Mouse (Mus musculus) urinary bladder, postnatal 4 days (tissue): Measurements from ENCODE around the gene Wnt8b.

Experiments
- DNase-seq, 2 experiments: peaks; one replicate each; pipeline ENCODE4 v3.0.0; 2021 to 2022; ENCODE audit warnings: low spot score in 2 of 2

Gene Wnt8b

DNA sequence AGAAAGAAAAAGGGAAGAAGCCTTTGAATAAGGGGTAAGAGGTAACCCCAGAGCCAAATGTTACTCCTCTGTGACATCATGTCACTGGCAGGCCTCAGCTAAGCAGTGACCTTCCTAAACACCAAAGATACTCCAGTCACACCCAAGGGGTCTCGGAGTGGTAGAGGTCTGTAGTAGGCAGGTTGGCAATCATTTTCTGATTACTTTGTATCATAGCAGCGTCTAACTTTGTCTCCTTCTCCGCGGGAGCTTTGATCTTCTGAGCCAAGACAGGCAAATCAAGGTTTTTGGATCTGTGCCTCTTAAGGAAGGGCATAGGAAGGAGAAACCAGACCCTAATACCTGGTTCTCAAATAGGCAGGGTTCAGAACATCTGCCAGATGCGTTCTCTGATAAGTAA, 19.3 kb downstream of the Wnt8b start:
- no peak for DNase-seq

DNA sequence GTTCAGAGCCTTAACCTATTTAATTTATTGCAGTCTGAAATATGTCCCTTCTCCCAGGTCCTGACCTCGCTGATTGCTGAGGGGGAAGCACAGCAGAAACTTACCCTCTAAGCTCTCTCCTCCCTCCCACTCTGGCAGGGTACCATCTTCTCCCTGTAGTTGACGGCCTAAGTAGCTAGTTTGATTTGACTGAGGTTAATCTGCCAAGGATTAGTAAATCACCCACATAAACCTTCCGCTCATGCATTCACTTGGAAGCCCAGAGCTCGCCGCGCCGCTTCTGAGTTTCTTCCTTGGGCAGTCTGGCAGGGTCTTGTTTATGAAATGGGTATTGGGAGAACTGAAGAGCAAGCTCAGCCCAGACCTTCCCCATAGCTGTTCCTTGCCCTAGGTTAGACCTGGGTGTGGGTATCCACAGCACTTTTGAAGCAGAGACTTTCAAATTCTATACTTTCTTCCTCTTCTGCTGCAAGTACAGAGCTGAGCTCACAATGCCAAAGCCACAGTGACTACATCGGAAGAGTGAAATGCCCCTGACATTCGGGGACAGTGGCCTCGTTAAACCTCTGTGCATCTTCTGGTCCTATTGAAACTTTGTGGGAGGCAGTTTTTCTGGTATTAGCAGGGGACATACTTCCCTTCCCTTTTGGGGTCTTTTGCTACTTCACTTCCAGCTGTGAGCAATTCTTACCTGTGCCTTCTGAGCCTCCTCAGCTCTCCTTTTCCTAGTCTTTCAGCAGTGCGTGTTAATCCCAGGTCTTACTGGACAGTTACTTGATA, 20.0 kb downstream of the Wnt8b start:
- no peak for DNase-seq

DNA sequence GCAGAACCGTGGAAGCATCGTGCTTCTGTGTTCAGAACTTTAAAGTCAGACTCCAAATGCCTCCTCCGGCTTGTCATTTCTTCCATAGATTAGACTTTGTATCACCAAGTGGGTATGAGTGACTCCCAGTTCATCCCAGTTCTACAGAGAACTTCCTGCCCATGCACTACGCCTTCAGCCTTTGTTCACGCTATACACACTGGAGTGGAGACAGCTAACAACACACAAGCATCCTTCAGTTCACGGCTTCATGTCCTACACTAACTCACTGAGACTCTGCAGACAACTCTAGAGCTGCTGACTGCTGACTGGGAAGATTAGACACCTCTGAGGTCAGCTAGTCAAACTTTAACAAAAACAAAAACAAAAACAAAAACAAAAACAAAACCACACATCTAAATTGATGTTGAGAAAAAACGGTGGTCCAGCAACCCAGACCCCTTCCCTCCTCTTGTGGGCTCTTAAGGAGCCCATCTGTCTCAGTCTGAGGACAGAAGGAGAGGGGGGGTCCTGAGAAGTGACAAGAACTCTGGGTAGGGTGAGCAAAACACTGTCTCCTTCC, 20.7 kb downstream of the Wnt8b start:
- no peak for DNase-seq

DNA sequence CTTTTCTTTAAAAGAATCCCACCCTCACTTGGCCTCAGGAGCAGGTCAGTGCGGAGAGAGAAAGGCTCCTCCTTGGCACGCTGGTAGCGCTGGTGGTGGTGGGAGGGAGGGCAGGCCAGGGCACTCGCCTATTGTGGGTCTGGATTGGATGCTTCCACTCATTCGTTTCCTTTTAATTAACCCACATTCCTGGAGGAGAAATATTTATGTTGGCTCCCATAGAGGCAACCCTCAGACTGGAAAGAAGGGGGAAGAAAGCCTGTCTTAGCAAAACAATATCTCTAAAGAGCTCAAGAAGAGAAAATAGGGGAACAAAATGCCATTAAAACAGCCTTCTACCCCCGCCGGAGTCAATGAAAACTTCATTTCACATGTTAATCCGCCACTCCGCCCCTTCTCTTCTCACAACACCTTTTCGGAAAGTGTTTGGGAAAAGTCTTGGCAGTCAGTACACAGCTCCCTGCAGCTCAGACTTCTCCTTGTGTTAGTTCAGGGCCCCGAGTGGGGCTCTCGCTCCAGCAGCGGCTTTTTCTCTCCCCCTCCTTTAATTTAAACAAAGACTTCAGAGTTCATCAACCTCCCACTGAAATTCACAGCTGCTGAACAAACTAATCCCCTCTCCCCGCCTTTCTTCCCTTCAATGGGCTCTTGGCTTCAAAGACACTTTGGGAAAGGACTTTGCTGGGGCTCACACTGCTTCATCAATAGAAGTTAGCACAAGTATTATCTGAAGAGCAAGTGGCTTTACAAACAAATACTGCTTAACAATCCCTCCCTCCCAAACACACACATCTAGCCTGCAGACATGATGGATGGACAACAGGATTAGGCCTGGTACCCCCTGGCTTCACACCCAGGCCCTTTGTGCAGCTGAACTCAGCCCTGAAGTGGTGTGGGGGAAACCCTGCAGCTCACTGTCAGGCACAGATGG, 21.5 kb downstream of the Wnt8b start:
- DNase-seq = no peak

DNA sequence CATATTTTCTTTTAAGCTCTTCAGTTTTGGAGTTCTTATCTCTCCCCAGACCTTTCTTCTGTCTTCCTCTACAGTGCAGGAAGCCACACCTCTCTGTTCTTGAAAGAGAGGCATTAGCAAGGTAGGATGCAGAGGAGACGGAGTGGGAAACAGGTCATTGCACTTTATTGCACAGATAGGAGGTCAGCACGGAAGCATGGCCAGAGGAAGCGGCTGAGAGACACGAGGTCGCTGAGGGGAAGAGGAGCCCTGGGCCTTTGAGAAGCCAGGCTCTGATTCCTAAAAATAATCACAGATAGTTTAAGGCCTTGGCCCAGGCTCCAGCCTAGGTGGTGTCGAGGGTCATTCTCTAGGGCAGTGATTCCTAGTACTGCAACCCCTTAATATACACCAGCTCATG, 22.5 kb downstream of the Wnt8b start:
- DNase-seq = no peak

DNA sequence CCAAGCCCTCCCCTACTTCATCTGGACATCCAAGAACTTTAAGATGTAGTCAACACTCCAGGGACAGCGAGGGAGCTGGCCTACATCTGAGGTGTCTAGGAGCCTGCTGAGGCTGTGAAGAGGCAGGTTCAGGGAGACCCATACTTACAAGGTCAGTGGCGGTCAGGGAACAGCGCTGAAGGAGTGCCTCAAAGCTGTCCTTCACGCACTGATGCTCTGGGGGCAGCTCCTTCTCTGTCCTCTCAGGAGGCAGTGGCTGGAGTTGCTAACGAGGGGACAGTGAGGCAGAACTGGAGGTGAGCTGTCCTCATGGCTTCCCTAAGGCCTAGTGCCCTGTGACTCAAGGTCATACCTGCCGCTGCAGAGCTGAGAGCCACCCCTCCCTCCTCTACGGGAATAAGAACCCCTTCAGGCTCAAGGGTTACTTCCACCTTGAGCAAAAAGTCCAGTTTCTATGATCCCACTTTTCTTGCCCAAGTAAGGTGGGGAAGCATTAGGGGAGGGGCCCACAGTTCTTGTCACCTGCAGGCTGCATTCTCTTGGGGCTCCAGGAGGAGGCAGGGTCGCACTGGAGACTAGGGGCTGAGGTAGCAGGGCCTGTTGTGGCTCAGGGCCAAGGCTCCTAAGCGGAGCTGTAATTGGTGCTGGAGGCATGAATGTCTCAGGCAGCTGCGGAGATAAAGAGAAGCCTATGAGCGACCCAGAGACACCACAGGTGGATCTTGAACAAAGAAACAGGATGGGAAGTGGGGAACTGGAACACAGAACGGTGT, 24.9 kb downstream of the Wnt8b start:
- no peak for DNase-seq

DNA sequence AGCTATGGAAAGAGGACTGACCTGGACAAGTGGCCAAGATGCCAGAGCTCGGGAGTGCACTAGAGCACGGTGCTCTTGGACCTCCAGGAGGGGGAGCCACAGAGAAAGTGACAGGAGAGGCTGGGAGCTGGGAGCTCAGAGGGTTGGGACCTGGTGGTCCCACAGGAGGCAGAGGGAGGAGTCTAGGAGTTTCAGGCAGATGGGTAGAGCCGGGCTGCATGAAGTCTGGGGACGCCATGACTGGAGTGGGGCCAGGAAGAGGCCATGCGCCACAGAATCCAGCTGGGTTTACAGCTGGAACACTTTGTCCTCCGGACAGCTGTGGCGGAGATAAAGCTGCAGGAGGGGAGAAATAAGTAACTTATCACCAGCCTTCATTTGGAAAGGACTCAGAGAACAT, 25.9 kb downstream of the Wnt8b start:
- DNase-seq = peak in 1 of 2 experiments; percentile 64

DNA sequence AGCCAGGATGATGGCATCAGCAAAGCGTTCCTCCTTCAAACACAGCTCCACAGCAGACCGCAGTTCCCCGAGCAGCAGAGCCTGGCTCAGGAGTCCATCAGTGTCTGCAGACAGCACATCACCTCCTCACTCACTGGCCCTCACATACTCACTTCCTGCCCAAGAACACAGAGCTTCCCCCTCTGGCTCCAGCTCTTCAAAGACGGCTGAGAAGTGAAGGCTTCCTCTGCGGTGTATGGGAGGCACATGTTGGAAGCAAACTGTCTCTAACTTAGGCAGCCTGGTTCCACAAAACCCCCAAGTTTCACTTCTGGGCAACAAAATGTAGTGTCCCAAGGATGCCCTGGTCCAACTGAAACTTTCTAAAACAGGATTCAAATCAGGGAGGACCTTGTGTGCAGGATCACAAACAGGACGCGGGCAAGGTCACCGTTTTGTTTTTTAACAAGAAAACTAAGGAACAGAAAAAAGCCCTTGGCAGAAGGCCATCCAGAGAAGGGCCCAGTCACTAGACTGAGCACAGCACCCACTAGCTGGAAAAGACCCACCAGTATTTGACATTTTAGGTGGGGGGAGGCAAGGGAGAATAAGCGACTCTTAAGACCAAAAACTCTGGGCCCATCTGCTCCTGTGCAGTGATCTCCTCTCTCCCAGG, 32.4 kb downstream of the Wnt8b start:
- DNase-seq = no peak

DNA sequence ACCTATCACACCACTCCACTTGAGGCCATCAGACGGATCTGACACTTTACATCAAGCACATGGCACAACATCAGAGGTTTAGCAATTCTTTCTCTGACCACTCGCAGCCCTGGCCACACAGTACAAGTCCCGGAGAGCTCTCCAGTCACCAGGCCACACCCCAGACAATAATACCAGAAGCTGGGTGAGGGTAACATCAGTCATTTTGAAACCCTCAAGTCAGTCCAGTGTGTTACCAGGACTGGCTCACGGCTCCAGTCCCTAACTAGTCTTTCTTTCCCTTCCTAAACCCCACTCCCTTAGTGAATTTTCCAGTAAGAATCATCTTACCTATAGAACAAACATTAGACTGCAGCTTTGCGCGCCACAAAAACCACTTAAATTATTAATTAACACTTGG, 36.7 kb downstream of the Wnt8b start:
- no peak for DNase-seq

DNA sequence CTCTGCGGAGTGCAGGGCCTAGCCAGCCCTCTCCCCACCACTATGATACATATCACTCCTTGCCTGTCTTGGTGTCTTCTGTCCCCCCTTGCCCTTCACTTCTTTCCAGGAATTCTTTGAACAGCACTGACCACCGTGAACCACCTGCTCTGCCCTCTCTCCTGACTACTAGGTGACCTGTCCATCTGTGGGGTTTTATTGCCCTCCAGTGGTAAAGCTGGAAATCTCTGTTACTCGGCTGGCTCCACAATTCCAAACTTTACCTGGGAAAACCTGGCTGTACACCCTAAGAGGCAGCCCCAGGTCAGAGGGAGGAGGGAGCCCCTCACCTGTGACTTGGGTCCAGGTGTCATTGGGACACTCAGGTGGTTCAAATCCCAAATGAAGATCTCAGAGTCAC, 42.1 kb downstream of the Wnt8b start:
- DNase-seq = no peak

DNA sequence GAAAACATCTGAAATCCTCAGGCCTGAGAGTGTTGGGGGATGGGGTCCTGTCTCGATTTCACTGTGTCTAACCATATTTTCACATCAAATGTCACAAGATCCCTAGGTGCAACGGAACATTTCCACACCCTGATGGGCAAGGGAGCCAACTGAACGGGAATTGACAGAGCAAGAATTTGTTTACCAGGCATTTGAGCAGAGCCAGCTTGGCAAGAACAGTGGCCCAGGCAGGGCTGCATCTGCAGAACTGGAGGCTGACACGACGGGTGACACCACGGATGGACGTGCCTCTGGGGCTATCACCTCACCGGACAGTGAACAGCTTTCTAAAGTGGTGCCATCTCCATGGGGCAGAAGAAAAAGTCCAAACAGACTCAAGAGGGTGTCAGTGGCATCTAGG, 44.1 kb downstream of the Wnt8b start:
- DNase-seq = no peak

DNA sequence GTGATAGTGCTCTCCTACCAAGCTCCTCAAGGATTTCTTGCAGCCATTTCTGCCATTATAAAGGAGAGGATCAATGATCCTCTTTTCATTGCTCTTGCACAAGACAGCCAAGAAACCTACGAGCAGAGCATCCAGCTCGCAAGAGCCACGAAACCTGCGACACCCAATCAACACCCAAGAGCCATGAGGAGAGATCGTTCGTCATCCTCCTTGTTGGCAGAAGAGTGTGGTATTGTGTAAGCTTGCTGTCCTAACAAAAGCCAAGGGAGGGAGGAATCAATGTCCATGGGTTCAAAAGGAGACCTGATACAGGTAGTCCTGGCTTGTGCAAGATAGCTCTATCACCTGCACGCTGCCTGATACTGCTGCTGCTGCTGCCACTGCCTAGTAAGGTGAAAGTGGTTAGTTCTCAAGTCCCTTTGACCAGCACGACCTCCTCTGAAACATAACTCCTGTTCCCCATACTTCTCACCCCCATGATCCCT, 49.5 kb downstream of the Wnt8b start:
- no peak for DNase-seq

DNA sequence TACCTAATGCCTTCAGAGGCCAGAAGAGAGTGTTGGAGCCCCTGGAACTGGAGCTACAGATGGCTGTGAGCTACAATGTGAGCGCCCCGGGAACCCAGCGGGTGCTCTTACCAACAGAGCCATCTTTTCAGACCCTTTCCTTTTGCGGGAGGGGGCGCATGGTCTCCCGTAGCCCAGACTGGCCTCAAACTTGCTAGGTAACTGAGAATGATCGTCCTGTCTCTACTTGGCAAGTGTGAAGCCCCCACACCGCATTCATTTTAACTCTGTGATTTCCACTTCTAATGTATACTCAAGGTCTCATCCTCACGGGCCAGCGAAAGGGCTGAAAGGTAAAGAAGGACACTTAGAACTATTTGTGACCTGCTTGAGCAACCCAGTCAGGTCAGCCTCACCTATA, 51.1 kb downstream of the Wnt8b start:
- no peak for DNase-seq

DNA sequence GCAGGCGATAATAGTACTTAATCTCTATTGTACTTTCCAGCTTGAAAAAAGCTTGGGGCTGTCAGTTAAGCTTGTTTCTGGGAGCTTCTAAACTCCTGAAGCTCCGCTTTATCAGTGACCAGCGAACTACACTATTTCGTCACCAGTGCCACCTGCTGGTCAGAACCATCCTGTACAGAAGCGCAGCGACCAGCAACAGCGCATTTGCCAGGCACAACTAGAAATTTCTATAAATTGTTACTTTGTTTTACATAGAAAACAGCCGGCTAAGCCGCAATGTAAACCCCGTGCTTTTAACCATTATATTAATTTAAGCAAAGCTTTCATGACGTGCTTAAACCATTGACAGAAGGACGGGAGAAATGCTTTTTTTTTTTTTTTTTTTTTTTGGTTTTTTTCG, 51.5 kb downstream of the Wnt8b start:
- peak; percentile 42 to 75 for DNase-seq

DNA sequence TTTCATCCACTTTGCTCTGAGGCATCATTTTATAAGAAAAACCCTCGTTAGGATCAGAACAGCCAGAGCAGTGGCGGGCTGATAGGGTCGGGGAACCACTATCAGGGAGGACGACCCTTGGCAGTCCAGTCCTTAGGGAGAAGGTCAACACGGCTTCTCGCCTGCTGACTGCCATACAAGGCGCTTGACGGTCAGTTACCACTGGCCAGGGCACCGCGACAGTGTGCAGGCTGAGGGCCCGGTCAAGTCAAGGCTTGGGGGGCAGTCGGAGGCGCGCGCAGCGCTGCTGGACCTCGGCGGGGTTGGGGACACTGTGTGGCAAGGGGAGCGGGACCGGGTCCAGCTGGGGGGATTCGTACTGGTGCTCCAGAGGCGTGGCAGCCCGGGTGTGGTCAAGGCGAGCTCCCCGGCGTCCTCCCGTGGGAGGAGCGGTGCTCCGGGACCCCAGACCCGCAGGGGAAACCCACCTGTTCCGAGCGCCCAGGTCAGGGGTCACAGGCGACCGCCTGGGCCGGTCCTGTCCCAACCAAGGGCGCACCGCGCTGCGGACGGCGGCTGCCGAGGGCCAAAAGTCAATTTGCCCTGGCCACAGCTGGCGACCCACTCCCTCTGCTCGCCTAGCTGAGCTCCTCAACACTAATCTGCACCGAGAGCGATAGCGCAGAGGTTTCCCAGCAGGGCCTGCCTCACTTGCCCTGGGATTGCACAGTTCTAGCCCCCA, 52.2 kb downstream of the Wnt8b start, which contains the start of gene Sec31b:
TSS of gene Sec31b (minus strand) at position 544 of the 721 bp plus-strand sequence.
- peak in 1 of 2 experiments; percentile 38 for DNase-seq

DNA sequence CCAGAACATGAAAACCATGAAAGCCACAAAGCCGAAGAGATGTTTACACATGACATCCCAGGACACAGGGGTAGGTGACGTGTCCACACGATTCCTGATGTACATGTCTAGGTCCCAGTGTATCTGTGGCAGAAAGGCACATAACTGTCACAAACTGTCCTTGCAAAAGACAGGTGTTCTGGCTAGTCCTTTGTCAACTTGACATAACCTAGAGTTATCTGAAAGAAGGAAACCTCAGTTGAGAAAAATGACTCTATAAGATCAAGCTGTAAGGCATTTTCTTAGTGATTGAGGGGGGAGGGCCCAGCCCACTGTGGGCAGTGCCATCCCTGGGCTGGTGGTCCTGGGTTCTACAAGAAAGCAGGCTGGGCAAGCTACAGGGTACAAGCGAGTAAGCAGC, 59.5 kb downstream of the Wnt8b start, which contains the start of gene Gm20538:
TSS of gene Gm20538 (minus strand) at position 101 of the 400 bp plus-strand sequence.
- no peak for DNase-seq

DNA sequence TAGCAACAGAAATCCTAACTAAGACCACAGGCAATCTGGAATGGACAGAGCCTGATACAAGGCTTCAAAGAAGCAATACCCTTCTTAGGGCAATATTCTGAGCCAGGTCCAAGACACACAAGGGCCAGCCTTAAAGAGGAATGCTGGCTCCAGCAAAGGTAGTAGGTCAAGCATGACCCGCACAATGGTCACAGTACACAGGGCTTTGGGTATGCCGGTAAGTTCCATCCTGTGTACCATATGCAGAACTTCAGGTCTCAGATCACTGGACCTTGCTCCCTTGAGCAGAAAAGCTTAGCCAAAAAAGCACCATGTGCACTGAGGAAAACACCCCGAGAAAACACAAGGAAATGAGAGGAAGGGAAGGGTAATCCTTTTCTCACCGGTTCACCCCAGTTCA, 60.0 kb downstream of the Wnt8b start:
- no peak for DNase-seq

DNA sequence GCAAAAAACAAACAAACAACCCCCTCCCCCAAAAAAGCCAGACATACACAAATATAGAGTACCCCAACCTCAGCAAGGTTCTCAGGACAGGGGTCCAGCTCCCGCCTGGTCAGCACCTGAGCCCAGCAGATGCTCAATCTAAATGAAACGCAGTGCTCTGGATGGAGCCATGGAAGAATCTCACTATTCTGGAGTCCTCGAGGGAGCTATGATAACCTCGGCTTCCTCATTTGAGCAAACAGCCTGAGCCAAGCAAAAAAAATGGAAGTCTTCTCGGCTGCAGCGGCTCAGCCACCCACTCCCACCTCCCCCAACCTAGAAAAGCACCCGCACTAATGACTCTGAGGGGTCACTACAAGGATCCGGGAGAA, 61.2 kb downstream of the Wnt8b start:
- no peak for DNase-seq

DNA sequence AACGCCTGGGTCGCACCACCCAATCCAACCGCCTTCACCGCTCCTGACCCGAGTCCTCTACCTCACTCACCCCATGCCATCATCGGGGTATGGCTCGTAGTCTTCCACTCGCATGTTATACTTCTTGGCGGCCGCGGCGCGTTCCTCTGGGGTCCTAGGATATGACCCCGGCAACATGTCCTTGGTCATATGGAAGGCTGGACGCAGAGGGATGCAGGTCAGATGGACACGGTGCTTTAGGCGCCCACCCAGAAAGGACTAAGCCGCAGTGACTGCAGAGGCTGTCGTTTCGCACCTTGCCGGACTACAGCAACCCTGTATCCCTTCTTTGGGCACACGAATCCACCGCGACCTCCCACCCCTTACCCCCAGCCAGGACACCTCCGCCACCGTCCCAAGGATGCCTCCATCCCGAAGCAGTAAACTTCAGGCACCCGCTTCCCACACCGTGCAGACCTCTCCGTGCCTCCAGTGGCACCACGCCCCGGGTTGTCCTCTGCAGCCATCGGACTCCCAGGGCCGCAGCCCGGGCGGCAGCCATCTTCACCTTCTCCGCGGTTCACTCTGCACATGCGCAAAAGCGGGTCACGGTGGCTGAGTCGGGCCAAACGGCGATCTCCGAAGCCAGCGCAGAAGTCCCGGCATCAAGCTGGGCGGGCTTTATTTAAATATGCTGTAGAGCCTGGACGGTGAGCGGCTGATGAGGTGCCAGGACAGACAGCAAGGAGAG, 61.8 kb downstream of the Wnt8b start, which contains the start of gene Ndufb8:
TSS of gene Ndufb8 (minus strand) at position 580 of the 730 bp plus-strand sequence.
- peak; percentile 92 to 97 for DNase-seq
